Mouse (Mus musculus): Measurements from ENCODE around the gene Vash1. TPM values are rescaled to one million over a fixed set of nuclear protein-coding genes. Genes with fewer than 3 reads are reported as not detected.

The Vash1 gene
- polyA plus RNA-seq, 1 experiment from 2014 or later, result 8.1 TPM

GRCm38 (mm10) chr12:86680591-86681193 is 2.2 kb downstream of the Vash1 start:
- Histone ChIP-seq H3K27ac (ENCODE audit: low read length) (no peak overlapping the region), H3K27me3 (ENCODE audit: insufficient read depth, low read length) (no peaks in the 10 kb centered on the region), H3K4me1 (ENCODE audit: insufficient read depth, low read length) (peaks cover 13% of the 10 kb centered on the region), H3K4me3 (ENCODE audit: low read length) (peak overlapping the region; percentile 78), H3K9me3 (ENCODE audit: low read length) (no peaks in the 10 kb centered on the region), H3K4me2 (replicated peaks; ENCODE audit: low read depth, low read length) (peak overlapping the region; percentile 99), H3K9ac (replicated peaks; ENCODE audit: low read length) (peak overlapping the region; percentile 73; the same call in 1 of the 2 replicates), H3K36me3 (ENCODE audit: insufficient read depth, low read length) (no peaks in the 10 kb centered on the region)
- WGBS, result 47% methylated on average over 11 of the region's 11 CpGs
- no peak for ATAC-seq (ENCODE audit: low FRiP score, low TSS enrichment)

GRCm38 (mm10) chr12:86681626-86682025 is 3.1 kb downstream of the Vash1 start:
- H3K27me3 ChIP-seq (ENCODE audit: insufficient read depth, low read length), result no peaks in the 10 kb centered on the region
- H3K36me3 ChIP-seq (ENCODE audit: insufficient read depth, low read length), result no peaks in the 10 kb centered on the region
- no peak overlapping the region for H3K9ac ChIP-seq (replicated peaks; ENCODE audit: low read length)
- H3K27ac ChIP-seq (ENCODE audit: low read length), result no peak overlapping the region
- ATAC-seq (ENCODE audit: low FRiP score, low TSS enrichment), result no peak
- H3K9me3 ChIP-seq (ENCODE audit: low read length), result no peaks in the 10 kb centered on the region
- no peak overlapping the region for H3K4me3 ChIP-seq (ENCODE audit: low read length)
- H3K4me2 ChIP-seq (replicated peaks; ENCODE audit: low read depth, low read length), result 0 out of 2 replicates have a peak overlapping the region, but pooled peaks have one; percentile 7
- WGBS, result 89% methylated on average over 9 of the region's 9 CpGs
- peaks cover 13% of the 10 kb centered on the region for H3K4me1 ChIP-seq (ENCODE audit: insufficient read depth, low read length)

- ATAC-seq (ENCODE audit: low FRiP score, low TSS enrichment), result no peak
- H3K4me3 ChIP-seq (ENCODE audit: low read length), result no peak overlapping the region
- H3K9me3 ChIP-seq (ENCODE audit: low read length), result no peaks in the 10 kb centered on the region
Measured at GRCm38 (mm10) chr12:86682178-86682577, 3.7 kb downstream of the Vash1 start.

GRCm38 (mm10) chr12:86683698-86684097 is 5.2 kb downstream of the Vash1 start:
- H3K27me3 ChIP-seq (ENCODE audit: insufficient read depth, low read length), result no peaks in the 10 kb centered on the region
- no peaks in the 10 kb centered on the region for H3K9me3 ChIP-seq (ENCODE audit: low read length)

More at GRCm38 (mm10) chr12:86682178-86682577, 3.7 kb downstream of the Vash1 start:
- 79% methylated on average over 8 of the region's 8 CpGs for WGBS
- no peaks in the 10 kb centered on the region for H3K36me3 ChIP-seq (ENCODE audit: insufficient read depth, low read length)
- peaks cover 13% of the 10 kb centered on the region for H3K4me1 ChIP-seq (ENCODE audit: insufficient read depth, low read length)
- H3K27ac ChIP-seq (ENCODE audit: low read length), result no peak overlapping the region
- H3K27me3 ChIP-seq (ENCODE audit: insufficient read depth, low read length), result no peaks in the 10 kb centered on the region
- no peak overlapping the region for H3K4me2 ChIP-seq (replicated peaks; ENCODE audit: low read depth, low read length)
- no peak overlapping the region for H3K9ac ChIP-seq (replicated peaks; ENCODE audit: low read length)

GRCm38 (mm10) chr12:86685275-86685674 is 6.8 kb downstream of the Vash1 start:
- Histone ChIP-seq H3K4me3 (ENCODE audit: low read length) (no peak overlapping the region), H3K27ac (ENCODE audit: low read length) (no peak overlapping the region), H3K4me2 (replicated peaks; ENCODE audit: low read depth, low read length) (no peak overlapping the region), H3K4me1 (ENCODE audit: insufficient read depth, low read length) (peaks cover 7% of the 10 kb centered on the region; the same call in 1 of the 2 replicates), H3K9ac (replicated peaks; ENCODE audit: low read length) (no peak overlapping the region), H3K27me3 (ENCODE audit: insufficient read depth, low read length) (no peaks in the 10 kb centered on the region), H3K36me3 (ENCODE audit: insufficient read depth, low read length) (no peaks in the 10 kb centered on the region), H3K9me3 (ENCODE audit: low read length) (no peaks in the 10 kb centered on the region)
- 85% methylated on average over 9 of the region's 9 CpGs for WGBS
- ATAC-seq (ENCODE audit: low FRiP score, low TSS enrichment), result no peak

More at GRCm38 (mm10) chr12:86683698-86684097, 5.2 kb downstream of the Vash1 start:
- Histone ChIP-seq H3K4me2 (replicated peaks; ENCODE audit: low read depth, low read length) (no peak overlapping the region), H3K36me3 (ENCODE audit: insufficient read depth, low read length) (no peaks in the 10 kb centered on the region), H3K9ac (replicated peaks; ENCODE audit: low read length) (no peak overlapping the region), H3K27ac (ENCODE audit: low read length) (no peak overlapping the region), H3K4me1 (ENCODE audit: insufficient read depth, low read length) (peaks cover 16% of the 10 kb centered on the region), H3K4me3 (ENCODE audit: low read length) (no peak overlapping the region)
- no peak for ATAC-seq (ENCODE audit: low FRiP score, low TSS enrichment)
- WGBS, result 62% methylated on average over 7 of the region's 7 CpGs

- Histone ChIP-seq H3K9ac (replicated peaks; ENCODE audit: low read length) (no peak overlapping the region), H3K27me3 (ENCODE audit: insufficient read depth, low read length) (no peaks in the 10 kb centered on the region), H3K4me1 (ENCODE audit: insufficient read depth, low read length) (peaks cover 3% of the 10 kb centered on the region), H3K4me3 (ENCODE audit: low read length) (no peak overlapping the region), H3K4me2 (replicated peaks; ENCODE audit: low read depth, low read length) (no peak overlapping the region), H3K36me3 (ENCODE audit: insufficient read depth, low read length) (no peaks in the 10 kb centered on the region), H3K9me3 (ENCODE audit: low read length) (no peaks in the 10 kb centered on the region), H3K27ac (ENCODE audit: low read length) (peak overlapping the region; percentile 7; the same call in 1 of the 2 replicates)
- ATAC-seq (ENCODE audit: low FRiP score, low TSS enrichment), result no peak
- 64% methylated on average over 13 of the region's 13 CpGs for WGBS
Measured at GRCm38 (mm10) chr12:86686551-86687330, 8.2 kb downstream of the Vash1 start.

DNA sequence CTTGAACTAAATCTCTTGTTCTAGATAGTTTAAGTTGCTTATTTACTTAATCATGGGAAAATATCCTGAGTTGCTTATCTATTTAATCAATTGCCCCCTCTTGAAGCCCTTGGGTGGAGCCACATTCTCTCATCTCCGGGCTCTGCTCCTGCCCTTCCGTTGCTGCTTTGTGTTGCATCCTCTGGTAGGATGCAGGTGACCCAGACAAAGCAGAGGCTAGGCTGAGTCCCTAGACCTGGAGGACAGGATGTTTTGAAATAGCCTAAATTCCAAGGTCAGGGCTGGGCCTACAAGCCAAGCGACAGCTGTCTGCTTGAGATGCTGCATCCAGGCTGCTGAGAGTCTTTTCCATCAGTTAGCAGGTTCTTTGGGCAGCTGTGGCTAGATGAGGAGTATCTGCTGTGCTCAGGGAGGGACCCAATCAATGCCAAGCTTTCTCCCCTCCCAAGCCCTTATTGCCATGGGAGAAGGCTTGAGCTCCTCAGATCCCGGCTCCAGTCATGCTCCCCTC is 9.0 kb downstream of the Vash1 start:
- Histone ChIP-seq H3K4me1 (ENCODE audit: insufficient read depth, low read length) (peaks cover 4% of the 10 kb centered on the region), H3K27me3 (ENCODE audit: insufficient read depth, low read length) (no peaks in the 10 kb centered on the region), H3K4me2 (replicated peaks; ENCODE audit: low read depth, low read length) (no peak overlapping the region), H3K9me3 (ENCODE audit: low read length) (no peaks in the 10 kb centered on the region), H3K4me3 (ENCODE audit: low read length) (no peak overlapping the region), H3K9ac (replicated peaks; ENCODE audit: low read length) (no peak overlapping the region), H3K36me3 (ENCODE audit: insufficient read depth, low read length) (no peaks in the 10 kb centered on the region), H3K27ac (ENCODE audit: low read length) (peak overlapping the region; percentile 7; the same call in 1 of the 2 replicates)
- peak; percentile 4; the same call in 1 of the 2 replicates for ATAC-seq (ENCODE audit: low FRiP score, low TSS enrichment)
- WGBS, result 75% methylated on average over 4 of the region's 4 CpGs

- 79% methylated on average over 4 of the region's 4 CpGs for WGBS
Measured at GRCm38 (mm10) chr12:86687971-86688573, 9.6 kb downstream of the Vash1 start.

DNA sequence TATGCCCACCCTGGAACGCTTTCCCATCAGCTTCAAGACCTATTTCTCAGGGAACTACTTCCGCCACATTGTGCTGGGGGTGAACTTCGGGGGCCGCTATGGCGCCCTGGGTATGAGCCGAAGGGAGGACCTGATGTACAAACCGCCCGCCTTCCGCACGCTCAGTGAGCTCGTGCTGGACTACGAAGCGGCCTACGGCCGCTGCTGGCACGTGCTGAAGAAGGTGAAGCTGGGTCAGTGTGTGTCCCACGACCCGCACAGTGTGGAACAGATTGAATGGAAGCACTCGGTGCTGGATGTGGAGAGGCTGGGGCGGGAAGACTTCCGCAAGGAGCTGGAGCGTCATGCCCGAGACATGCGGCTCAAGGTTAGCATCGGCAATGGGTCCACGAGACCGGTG is 10.4 kb downstream of the Vash1 start:
- H3K27me3 ChIP-seq (ENCODE audit: insufficient read depth, low read length), result no peaks in the 10 kb centered on the region
- no peak overlapping the region for H3K4me2 ChIP-seq (replicated peaks; ENCODE audit: low read depth, low read length)
- no peaks in the 10 kb centered on the region for H3K9me3 ChIP-seq (ENCODE audit: low read length)
- no peak overlapping the region for H3K27ac ChIP-seq (ENCODE audit: low read length)
- no peaks in the 10 kb centered on the region for H3K36me3 ChIP-seq (ENCODE audit: insufficient read depth, low read length)
- peaks cover 11% of the 10 kb centered on the region for H3K4me1 ChIP-seq (ENCODE audit: insufficient read depth, low read length)
- H3K9ac ChIP-seq (replicated peaks; ENCODE audit: low read length), result no peak overlapping the region
- H3K4me3 ChIP-seq (ENCODE audit: low read length), result no peak overlapping the region
- 97% methylated on average over 27 of the region's 27 CpGs for WGBS
- no peak for ATAC-seq (ENCODE audit: low FRiP score, low TSS enrichment)

More at GRCm38 (mm10) chr12:86687971-86688573, 9.6 kb downstream of the Vash1 start:
- H3K4me3 ChIP-seq (ENCODE audit: low read length), result no peak overlapping the region
- no peak overlapping the region for H3K9ac ChIP-seq (replicated peaks; ENCODE audit: low read length)
- H3K36me3 ChIP-seq (ENCODE audit: insufficient read depth, low read length), result no peaks in the 10 kb centered on the region
- no peak overlapping the region for H3K4me2 ChIP-seq (replicated peaks; ENCODE audit: low read depth, low read length)
- peak; percentile 58; the same call in 1 of the 2 replicates for ATAC-seq (ENCODE audit: low FRiP score, low TSS enrichment)
- H3K4me1 ChIP-seq (ENCODE audit: insufficient read depth, low read length), result peaks cover 10% of the 10 kb centered on the region
- H3K27ac ChIP-seq (ENCODE audit: low read length), result peak overlapping the region; percentile 4; the same call in 1 of the 2 replicates
- no peaks in the 10 kb centered on the region for H3K27me3 ChIP-seq (ENCODE audit: insufficient read depth, low read length)
- H3K9me3 ChIP-seq (ENCODE audit: low read length), result no peaks in the 10 kb centered on the region
